Comparison of ENCODE assay signal across 8 mouse cellular contexts in the genomic region with DNA sequence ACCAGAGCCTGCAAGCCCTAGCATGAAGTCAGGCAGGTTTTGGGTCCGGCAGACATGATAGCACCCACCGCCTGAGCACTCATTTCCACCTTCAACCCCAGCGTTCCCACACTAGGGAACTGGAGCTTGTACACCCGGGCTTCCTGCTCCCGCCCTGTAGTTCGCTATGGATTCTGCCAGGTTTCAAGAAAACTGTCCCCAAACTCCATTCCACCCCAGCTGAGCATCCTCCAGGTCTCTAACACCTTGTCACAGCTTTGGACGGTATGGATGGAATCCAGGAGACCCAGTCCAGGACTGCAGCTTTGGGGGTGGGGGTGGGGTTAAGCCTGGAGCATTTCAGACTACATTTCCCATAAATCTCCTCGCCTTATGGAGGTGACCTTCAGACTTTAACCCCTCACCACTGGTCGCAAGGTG. TPM values are rescaled to one million over a fixed set of nuclear protein-coding genes. Genes with fewer than 3 reads are reported as not detected.
DNase-seq lines count a peak whose midpoint lies in the region; ATAC-seq lines count a peak whose summit lies in the region.

No protein-coding gene starts in this region.

- no peak overlapping the region for H3K27ac ChIP-seq in hindbrain, embryonic 15.5 days (replicated peaks)

- peaks cover 4% of the 10 kb centered on the region for H3K4me1 ChIP-seq in hindbrain, embryonic 15.5 days (replicated peaks)
- H3K4me1 ChIP-seq in megakaryocyte, embryonic 14.5 days = peaks cover 10% of the 10 kb centered on the region

- H3K27me3 ChIP-seq in hindbrain, embryonic 15.5 days = no peaks in the 10 kb centered on the region
- H3K27me3 ChIP-seq in megakaryocyte, embryonic 14.5 days (replicated peaks) = peaks cover 2% of the 10 kb centered on the region

- peak overlapping the region; percentile 90 for H3K4me2 ChIP-seq in hindbrain, embryonic 15.5 days

- peak overlapping the region; percentile 59 for H3K9ac ChIP-seq in hindbrain, embryonic 15.5 days

- intact Hi-C loops in left cerebral cortex, postnatal 10 days (cut with DNase I) = no loop called here

- WGBS in hindbrain, embryonic 15.5 days = 4% methylated on average over 9 of the region's 9 CpGs

- H3K4me3 ChIP-seq in hindbrain, embryonic 15.5 days = peak overlapping the region; percentile 54
- H3K4me3 ChIP-seq in megakaryocyte, embryonic 14.5 days (replicated peaks) = peak overlapping the region; percentile 90

- peak; percentile 90 for ATAC-seq in hindbrain, embryonic 15.5 days (ENCODE audit: low FRiP score, low read depth)

- H3K9me3 ChIP-seq in hindbrain, embryonic 15.5 days = no peaks in the 10 kb centered on the region
- H3K9me3 ChIP-seq in megakaryocyte, embryonic 14.5 days = no peaks in the 10 kb centered on the region

- no peaks in the 10 kb centered on the region for H3K36me3 ChIP-seq in hindbrain, embryonic 15.5 days
- H3K36me3 ChIP-seq in megakaryocyte, embryonic 14.5 days (replicated peaks; ENCODE audit: low read length) = no peaks in the 10 kb centered on the region

- peak; percentile 31 for DNase-seq in NIH3T3 (ENCODE audit: low read depth)
- peak; percentile 59 for DNase-seq in cerebellum, adult 8-10 months
- DNase-seq in frontal cortex, postnatal 14 days (ENCODE audit: low spot score in 2 of 2) = peak; percentile 8 to 11
- DNase-seq in left cerebral cortex, postnatal 10 days (ENCODE audit: extremely low spot score in 1 of 2, low spot score in 2 of 2) = peak; percentile 32
- peak; percentile 21 for DNase-seq in skeletal muscle tissue, adult 2 months (ENCODE audit: low read depth, low spot score)
- no peak for DNase-seq in thymus, adult 18-20 months

RNA-seq across cellular contexts. Expression of gene Ctsl, which starts 26.6 kb away (rescaled TPM):
- polyA plus RNA-seq in hindbrain, embryonic 15.5 days (2015; fragmentation: Nextera tagmentation; extraction: Ambion mirVana) = 152 and 162 TPM in 2 replicates
- 100 to 1,000 TPM; 186 to 187 TPM for total RNA-seq in left cerebral cortex, postnatal 10 days (2021)
- 15.0 TPM in 1 of 2 replicates, not detected in the other for polyA plus RNA-seq in megakaryocyte, embryonic 14.5 days (2012; ENCODE audit: insufficient read depth, low replicate concordance)

RNA-seq across cellular contexts. Expression of gene Aaed1, which starts 31.6 kb away (rescaled TPM):
- polyA plus RNA-seq in hindbrain, embryonic 15.5 days (2015; fragmentation: Nextera tagmentation; extraction: Ambion mirVana) = 13.4 and 13.7 TPM in 2 replicates
- 10 to 100 TPM; 10.0 to 10.3 TPM for total RNA-seq in left cerebral cortex, postnatal 10 days (2021)
- 0.85 and 1.3 TPM in 2 replicates for polyA plus RNA-seq in megakaryocyte, embryonic 14.5 days (2012; ENCODE audit: insufficient read depth, low replicate concordance)

Comparison
In these comparisons a context has a peak if more than half of its experiments do, and no peak if none do; other contexts are left out.
1. DNase-seq: peak in NIH3T3 (single experiment), cerebellum, adult 8-10 months (single experiment), frontal cortex, postnatal 14 days (2 of 2), left cerebral cortex, postnatal 10 days (2 of 2) and skeletal muscle tissue, adult 2 months (single experiment); none in thymus, adult 18-20 months (0 of 2).